8 mouse cellular contexts compared by ENCODE assay signal in the genomic region with DNA sequence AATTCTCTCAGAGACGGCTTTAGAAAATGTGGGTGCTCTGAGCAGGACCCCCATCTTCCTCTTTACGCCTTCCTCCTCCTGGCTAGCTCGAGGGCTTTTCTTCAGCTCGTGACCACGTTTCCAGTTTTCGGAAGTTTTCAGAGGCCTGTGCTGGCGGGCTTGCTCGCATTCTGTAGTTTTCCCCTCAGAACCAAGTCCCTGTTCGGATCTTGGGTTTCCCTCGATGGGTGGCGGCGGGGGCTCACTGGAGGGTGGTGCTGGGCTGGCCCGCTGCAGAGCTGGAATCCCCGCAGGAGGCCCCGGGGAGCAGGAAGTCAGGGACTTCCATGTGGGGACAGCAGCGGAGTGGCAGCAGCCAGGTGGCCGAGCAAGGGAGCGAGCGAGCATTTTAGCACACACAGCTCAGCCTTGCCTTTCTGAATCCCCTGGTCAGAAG.
DNase-seq lines count a peak whose midpoint lies in the region; ATAC-seq and TF ChIP-seq lines count a peak whose summit lies in the region.

No protein-coding gene starts in this region.

- H3K79me2 ChIP-seq in liver, adult 2 months (ENCODE audit: control insufficient read depth, insufficient read depth, low read length): peaks cover 32% of the 10 kb centered on the region

- 6% methylated on average over 19 of the region's 19 CpGs for WGBS in heart, postnatal 0 days
- WGBS in liver, adult 2 months: 3% methylated on average over 19 of the region's 19 CpGs
- 6% methylated on average over 19 of the region's 19 CpGs for WGBS in neural tube, embryonic 14.5 days

- peak overlapping the region; percentile 87 for H3K4me2 ChIP-seq in heart, postnatal 0 days (ENCODE audit: low read depth, low read length)
- H3K4me2 ChIP-seq in neural tube, embryonic 14.5 days (ENCODE audit: low read depth, low read length): peak overlapping the region; percentile 90

- peak overlapping the region; percentile 73 for H3K9ac ChIP-seq in heart, postnatal 0 days (replicated peaks; ENCODE audit: low read depth, low read length)
- peak overlapping the region; percentile 78 for H3K9ac ChIP-seq in liver, adult 2 months (ENCODE audit: low read depth, low read length)
- H3K9ac ChIP-seq in neural tube, embryonic 14.5 days (replicated peaks; ENCODE audit: low read depth, low read length): peak overlapping the region; percentile 81

- peak in 1 of 2 experiments; percentile 30 for DNase-seq in layer of hippocampus, adult 2 months (ENCODE audit: low spot score in 2 of 2)
- no peak for DNase-seq in layer of hippocampus, adult 8-10 months (ENCODE audit: low spot score in 2 of 2)
- no peak for DNase-seq in heart, postnatal 0 days (ENCODE audit: low spot score)
- no peak for DNase-seq in liver, adult 2 months (ENCODE audit: extremely low read depth, low read depth, low spot score)
- no peak for DNase-seq in layer of hippocampus, adult 9-11 months
- no peak for DNase-seq in right cerebral cortex, postnatal 14 days

- no peak for TF ChIP-seq CTCF in layer of hippocampus, adult 2 months (conservative IDR thresholded peaks at IDR 0.05)
- TF ChIP-seq CTCF in heart, postnatal 0 days (IDR thresholded peaks at IDR 0.05; ENCODE audit: low read depth): no peak
- TF ChIP-seq CTCF in liver, adult 2 months (IDR thresholded peaks at IDR 0.05; ENCODE audit: low read depth, low read length): no peak

- H3K27ac ChIP-seq in layer of hippocampus, adult 2 months: peak overlapping the region; percentile 95
- H3K27ac ChIP-seq in brown adipose tissue, adult 24 weeks (replicated peaks; ENCODE audit: low read depth, low read length): peak overlapping the region; percentile 58
- peak overlapping the region; percentile 84 for H3K27ac ChIP-seq in heart, postnatal 0 days (ENCODE audit: low read depth)
- peak overlapping the region; percentile 88 for H3K27ac ChIP-seq in liver, adult 2 months (replicated peaks; ENCODE audit: insufficient read depth, low read depth, low read length)
- no peak overlapping the region for H3K27ac ChIP-seq in neural tube, embryonic 14.5 days (ENCODE audit: low read depth, low read length)

- peak; percentile 55 for ATAC-seq in heart, postnatal 0 days (ENCODE audit: insufficient read depth, low read depth)
- peak; percentile 28 for ATAC-seq in neural tube, embryonic 14.5 days (ENCODE audit: low read depth)

- H3K27me3 ChIP-seq in heart, postnatal 0 days (ENCODE audit: control insufficient read depth, insufficient read depth, low read length): no peaks in the 10 kb centered on the region
- H3K27me3 ChIP-seq in liver, adult 2 months (ENCODE audit: control insufficient read depth, insufficient read depth, low read length): no peaks in the 10 kb centered on the region
- no peaks in the 10 kb centered on the region for H3K27me3 ChIP-seq in neural tube, embryonic 14.5 days (ENCODE audit: control insufficient read depth, insufficient read depth, low read length)

- no peaks in the 10 kb centered on the region for H3K9me3 ChIP-seq in heart, postnatal 0 days (replicated peaks; ENCODE audit: control insufficient read depth, low read length)
- H3K9me3 ChIP-seq in neural tube, embryonic 14.5 days (ENCODE audit: control insufficient read depth, low read length): no peaks in the 10 kb centered on the region

- peak overlapping the region; percentile 87 for H3K4me3 ChIP-seq in layer of hippocampus, adult 2 months
- H3K4me3 ChIP-seq in brown adipose tissue, adult 24 weeks (ENCODE audit: insufficient read depth, low read depth, low read length): peak overlapping the region; percentile 54
- peak overlapping the region; percentile 57 for H3K4me3 ChIP-seq in heart, postnatal 0 days (ENCODE audit: low read depth, low read length)
- peak overlapping the region; percentile 29 for H3K4me3 ChIP-seq in liver, adult 2 months (ENCODE audit: insufficient read depth, low read depth, low read length)
- H3K4me3 ChIP-seq in neural tube, embryonic 14.5 days (ENCODE audit: low read depth, low read length): peak overlapping the region; percentile 70

- no peak for TF ChIP-seq POLR2A in liver, adult 2 months (IDR thresholded peaks at IDR 0.05; ENCODE audit: extremely low read depth, insufficient read depth, low read length)

- TF ChIP-seq EP300 in heart, postnatal 0 days (IDR thresholded peaks at IDR 0.05; ENCODE audit: low read depth): no peak

- H3K4me1 ChIP-seq in brown adipose tissue, adult 24 weeks (ENCODE audit: control insufficient read depth, insufficient read depth, insufficient read length, low read length): peaks cover 21% of the 10 kb centered on the region
- peaks cover 31% of the 10 kb centered on the region for H3K4me1 ChIP-seq in heart, postnatal 0 days (ENCODE audit: control insufficient read depth, insufficient read depth)
- H3K4me1 ChIP-seq in liver, adult 2 months (ENCODE audit: control insufficient read depth, insufficient read depth, low read length): peaks cover 15% of the 10 kb centered on the region
- peaks cover 24% of the 10 kb centered on the region for H3K4me1 ChIP-seq in neural tube, embryonic 14.5 days (ENCODE audit: control insufficient read depth, insufficient read depth, low read length)

- H3K36me3 ChIP-seq in heart, postnatal 0 days (replicated peaks; ENCODE audit: control insufficient read depth, insufficient read depth, low read length): no peaks in the 10 kb centered on the region
- no peaks in the 10 kb centered on the region for H3K36me3 ChIP-seq in liver, adult 2 months (ENCODE audit: control insufficient read depth, insufficient read depth, low read length)
- H3K36me3 ChIP-seq in neural tube, embryonic 14.5 days (ENCODE audit: control insufficient read depth, insufficient read depth, low read length): no peaks in the 10 kb centered on the region

Comparison
In these comparisons a context has a peak if more than half of its experiments do, and no peak if none do; other contexts are left out.
1. H3K4me3 ChIP-seq: peak in every context shown above with its lines; median percentile 87 in layer of hippocampus, adult 2 months; 70 in neural tube, embryonic 14.5 days; 57 in heart, postnatal 0 days; 54 in brown adipose tissue, adult 24 weeks; 29 in liver, adult 2 months.